Mouse (Mus musculus): ENCODE measurements around the gene Gm7534. TPM values are rescaled to one million over a fixed set of nuclear protein-coding genes. Genes with fewer than 3 reads are reported as not detected.

Gm7534 gene
- total RNA-seq (2021) = not detected

GRCm38 (mm10) chr4:134202904-134203303, at the start of gene Gm7534:
TSS of gene Gm7534 (minus strand) at chr4:134203004.
- intact Hi-C loops (cut with DNase I) = no loop called here
- no peak for DNase-seq

DNA sequence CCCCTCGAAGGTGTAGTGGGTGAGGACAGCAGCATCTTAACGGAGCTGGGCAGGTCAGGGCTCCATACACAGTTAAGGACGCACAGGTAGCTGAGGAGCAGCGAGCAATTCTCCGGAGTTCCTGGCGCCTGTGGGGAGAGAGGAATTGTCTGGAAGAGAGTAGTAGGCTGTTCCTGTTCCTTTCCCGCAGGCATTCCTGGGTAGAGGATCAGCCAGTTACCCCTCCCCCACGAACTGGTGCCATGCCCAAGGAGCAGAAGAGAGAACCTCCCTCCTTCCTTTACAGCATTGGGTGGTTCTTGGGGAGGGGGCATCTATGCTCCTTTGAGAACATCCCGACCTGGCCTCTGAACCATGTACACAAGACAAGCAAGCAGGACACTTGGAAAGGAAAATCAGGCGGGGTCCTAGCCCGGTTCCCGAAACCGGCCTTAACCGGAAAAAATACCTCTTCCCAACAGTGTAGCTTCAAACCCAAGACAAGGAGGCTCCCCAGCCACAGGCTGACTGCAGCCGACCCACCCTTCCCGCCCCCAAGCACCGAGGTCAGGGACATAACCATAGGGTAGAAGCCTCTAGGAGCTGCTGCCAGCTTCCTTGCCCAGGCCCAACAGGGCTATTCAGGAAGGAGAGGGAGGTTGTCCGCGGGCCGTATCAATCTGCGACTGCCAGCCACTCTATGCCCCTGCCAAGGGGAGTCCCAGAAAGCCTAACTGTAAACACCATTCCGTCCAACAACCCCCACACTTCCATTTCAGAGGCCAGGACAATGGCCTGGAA, 49.5 kb upstream of the Gm7534 start:
- intact Hi-C loops (cut with DNase I) = no loop called here
- DNase-seq = peak; percentile 32 to 36

DNA sequence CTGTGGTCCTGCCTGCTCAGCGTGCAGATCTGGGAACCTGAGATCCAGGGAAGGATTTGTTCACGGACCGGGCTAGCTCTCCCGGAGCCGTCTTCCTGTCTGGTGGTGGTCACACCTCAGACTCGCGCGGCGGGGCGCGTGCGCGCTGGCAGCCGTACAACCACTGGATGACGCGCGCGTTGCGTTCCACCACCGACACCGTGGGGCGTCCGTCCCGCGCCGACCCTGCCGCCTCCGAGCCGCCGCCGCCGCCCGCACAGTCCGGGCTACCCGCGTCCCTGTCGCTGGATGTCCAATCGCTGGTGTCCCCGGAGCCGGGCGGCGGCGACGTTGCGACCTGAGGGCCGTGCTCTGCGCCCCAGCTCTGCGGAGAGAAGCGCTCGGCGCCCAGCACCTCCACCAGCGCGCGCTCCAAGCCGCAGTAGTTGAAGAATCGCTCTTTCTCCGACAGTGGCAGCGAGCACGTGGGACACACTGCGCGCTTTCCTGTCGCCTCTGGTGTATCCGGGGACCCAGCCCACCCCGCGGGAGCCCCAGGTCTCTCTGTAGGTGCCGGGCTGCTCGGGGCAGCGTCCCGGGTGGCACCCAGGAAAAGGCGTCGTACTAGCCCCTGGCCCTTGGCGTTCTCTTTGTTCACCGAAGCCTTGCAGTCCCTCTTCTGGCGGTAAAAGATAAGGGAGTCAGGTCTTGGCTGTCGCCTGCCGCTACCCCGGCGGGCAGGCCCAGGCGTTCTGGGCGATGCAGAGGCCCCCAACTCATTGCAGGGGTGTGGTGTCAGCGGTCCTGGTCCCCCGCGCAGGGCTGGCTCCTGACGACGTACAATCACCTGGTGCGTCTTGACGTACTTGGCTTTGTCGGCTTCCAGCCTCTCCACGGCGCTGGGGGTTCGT, 48.7 kb upstream of the Gm7534 start:
- DNase-seq = peak; percentile 42 to 49
- intact Hi-C loops (cut with DNase I) = loop anchor here (2.0 kb wide), 1 partner anchor 17 kb away; no protein-coding TSS in a partner anchor

DNA sequence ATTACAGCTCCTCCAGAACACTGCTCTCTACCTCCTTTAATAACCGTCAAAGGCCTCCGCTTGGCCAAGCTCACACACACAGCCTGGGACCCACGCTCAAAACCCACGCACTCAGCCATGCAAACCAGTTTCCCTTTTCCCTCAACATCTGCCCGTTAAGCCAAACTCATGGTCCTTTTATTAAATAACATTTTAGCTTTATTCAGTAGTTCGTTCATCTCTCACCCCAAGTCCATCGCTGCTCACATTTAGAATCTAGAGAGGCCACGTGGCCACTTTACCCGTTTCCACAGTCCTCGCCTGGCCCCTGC, 48.1 kb upstream of the Gm7534 start:
- no peak for DNase-seq
- intact Hi-C loops (cut with DNase I) = loop anchor here (2.0 kb wide), 1 partner anchor 18 kb away; no protein-coding TSS in a partner anchor

- no peak for DNase-seq
- intact Hi-C loops (cut with DNase I) = loop anchor here (2.0 kb wide), 1 partner anchor 18 kb away; no protein-coding TSS in a partner anchor
Observed at GRCm38 (mm10) chr4:134250116-134250929, 47.5 kb upstream of the Gm7534 start.

- intact Hi-C loops (cut with DNase I) = loop anchor here (2.0 to 10.0 kb wide), 2 partner anchors 19 to 225 kb away; no protein-coding TSS in a partner anchor
- peak; percentile 84 to 86 for DNase-seq
Observed at GRCm38 (mm10) chr4:134249651-134250050, 46.8 kb upstream of the Gm7534 start.

- DNase-seq = no peak
- intact Hi-C loops (cut with DNase I) = loop anchor here (1.0 to 10.0 kb wide), 2 partner anchors 42 to 228 kb away; no protein-coding TSS in a partner anchor
Observed at GRCm38 (mm10) chr4:134246719-134247258, 44.0 kb upstream of the Gm7534 start, which contains the start of gene Gm30191. TSS of gene Gm30191 (plus strand) at chr4:134246935.

GRCm38 (mm10) chr4:134246256-134246655, 43.5 kb upstream of the Gm7534 start:
- intact Hi-C loops (cut with DNase I) = loop anchor here (10.0 kb wide), 1 partner anchor 229 kb away; no protein-coding TSS in a partner anchor
- DNase-seq = no peak

DNA sequence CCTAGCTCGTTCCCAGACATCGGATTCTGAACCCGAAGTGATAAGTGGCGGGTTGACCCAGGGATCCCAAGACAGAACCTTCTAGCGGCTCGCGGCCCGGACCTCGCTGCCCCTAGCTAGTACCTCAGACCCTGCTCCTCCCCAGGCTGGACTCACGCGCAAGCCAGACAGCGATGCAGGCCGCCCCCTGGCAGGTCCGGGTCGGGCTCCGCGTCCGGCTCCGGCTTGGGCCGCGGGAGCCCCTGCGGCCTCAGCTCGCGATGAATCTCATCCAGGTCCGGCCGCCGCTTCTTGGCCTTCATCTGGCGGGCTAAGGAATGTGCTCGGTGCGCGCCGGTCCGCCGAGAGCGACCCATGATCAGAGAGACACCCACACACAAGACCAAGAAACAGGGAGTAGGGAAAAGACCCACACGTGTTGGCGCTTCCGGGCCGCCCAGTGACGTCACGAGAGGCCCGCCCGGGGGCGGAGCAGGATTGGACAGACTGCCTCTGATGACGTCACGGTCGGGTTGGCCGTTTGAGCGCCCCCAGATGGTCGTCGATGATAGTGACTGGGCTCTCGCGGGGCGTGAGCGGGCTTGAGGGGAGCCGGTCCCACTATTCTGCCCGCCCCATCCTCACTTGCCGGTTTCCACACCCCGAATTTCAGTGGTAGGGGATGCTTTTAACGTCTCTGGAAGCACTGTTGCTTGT, 42.5 kb upstream of the Gm7534 start, which contains the start of gene Zfp593:
TSS of gene Zfp593 (minus strand) at position 445 of the 696 bp plus-strand sequence.
- intact Hi-C loops (cut with DNase I) = loop anchor here (1.0 to 10.0 kb wide), 2 partner anchors 58 to 230 kb away; partner anchors contain the start of gene Cep85
- peak; percentile 97 for DNase-seq

DNA sequence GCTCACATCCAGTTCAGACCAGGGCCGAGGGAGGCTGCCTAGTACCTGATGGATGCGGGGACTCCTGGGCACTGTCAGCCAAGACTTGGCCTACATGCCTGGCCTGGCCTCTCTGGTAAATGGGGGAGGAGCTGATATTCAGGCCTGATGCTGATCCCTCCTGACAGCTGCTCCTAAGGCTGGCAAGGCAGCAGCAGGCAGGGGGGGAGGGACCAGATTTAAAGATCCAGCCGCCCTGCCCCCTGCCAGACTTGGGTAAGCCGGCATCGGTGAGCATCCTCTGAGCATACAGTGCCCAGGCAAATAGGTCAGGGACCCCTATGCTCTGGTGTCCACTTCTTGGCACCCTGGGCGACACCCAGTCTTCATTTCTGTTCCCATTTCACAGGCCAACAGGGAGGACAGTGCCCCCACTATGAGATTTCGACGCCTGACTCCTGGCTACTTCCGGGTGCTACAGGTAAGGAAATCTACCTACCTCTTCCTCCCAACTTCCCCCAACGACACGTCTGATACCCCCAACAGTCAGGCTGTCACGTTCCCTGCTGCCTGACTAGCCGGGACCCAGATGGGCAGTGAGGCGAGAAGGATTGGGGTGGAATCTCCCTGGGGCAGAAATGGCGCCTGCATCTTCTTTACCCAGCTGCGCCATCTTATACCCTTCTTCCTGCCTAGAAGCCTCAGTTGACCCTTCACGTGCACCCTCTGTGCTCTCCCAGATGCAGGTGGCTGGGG, 40.9 kb upstream of the Gm7534 start, which contains the start of gene E130218I03Rik:
TSS of gene E130218I03Rik (plus strand) at position 147 of the 735 bp plus-strand sequence.
- no peak for DNase-seq
- intact Hi-C loops (cut with DNase I) = loop anchor here (10.0 kb wide), 1 partner anchor 231 kb away; no protein-coding TSS in a partner anchor

- intact Hi-C loops (cut with DNase I) = no loop called here
- DNase-seq = no peak
Observed at GRCm38 (mm10) chr4:134238686-134239085, 35.9 kb upstream of the Gm7534 start.

DNA sequence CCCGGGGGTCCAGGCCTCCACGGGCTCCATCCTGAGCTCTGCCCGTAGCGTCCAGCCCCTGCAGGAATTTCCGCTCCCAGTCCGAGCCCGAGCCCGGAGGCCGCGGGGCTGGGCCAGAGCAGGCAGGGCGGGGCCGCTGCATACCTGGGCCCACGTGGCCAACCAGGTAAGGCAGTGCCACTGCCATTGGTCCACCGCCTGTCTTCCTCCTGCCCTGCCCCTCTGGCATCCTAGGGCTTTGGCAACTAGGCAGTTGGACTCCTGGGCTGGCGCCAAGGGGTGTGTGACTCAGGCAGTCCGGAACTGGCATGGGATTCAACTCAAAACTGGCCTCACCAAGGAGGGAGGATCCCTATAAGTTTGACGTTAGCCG, 35.5 kb upstream of the Gm7534 start, which contains the start of gene Cnksr1:
TSS of gene Cnksr1 (minus strand) at position 121 of the 373 bp plus-strand sequence.
- DNase-seq = peak; percentile 68 to 72
- intact Hi-C loops (cut with DNase I) = no loop called here

- DNase-seq = no peak
- intact Hi-C loops (cut with DNase I) = no loop called here
Observed at GRCm38 (mm10) chr4:134237582-134238278, 34.9 kb upstream of the Gm7534 start.

DNA sequence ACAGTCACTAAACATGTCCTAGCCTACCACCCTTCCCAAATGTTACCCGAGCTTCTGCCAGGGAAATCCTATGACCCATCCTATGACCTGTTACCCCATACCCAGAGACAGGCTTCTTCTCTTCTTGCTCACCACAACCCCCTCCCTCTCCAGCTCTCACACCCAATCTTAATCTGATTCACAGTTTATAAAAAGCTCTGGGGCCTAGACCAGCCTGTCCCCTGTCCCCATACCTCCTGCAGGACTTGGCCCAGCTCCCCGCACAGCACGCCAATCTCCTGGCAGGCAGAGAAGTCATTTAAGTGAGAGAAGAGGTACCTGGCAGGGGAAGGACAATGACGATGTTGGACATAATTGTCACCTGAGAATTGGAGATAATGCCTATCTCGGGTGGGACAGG, 32.1 kb upstream of the Gm7534 start:
- DNase-seq = peak in 1 of 2 experiments; percentile 49
- intact Hi-C loops (cut with DNase I) = no loop called here

GRCm38 (mm10) chr4:134230431-134230830, 27.6 kb upstream of the Gm7534 start:
- intact Hi-C loops (cut with DNase I) = no loop called here

GRCm38 (mm10) chr4:134227194-134227593, 24.4 kb upstream of the Gm7534 start, which contains the start of gene Catsper4:
TSS of gene Catsper4 (minus strand) at chr4:134227383.
- intact Hi-C loops (cut with DNase I) = no loop called here
- DNase-seq = no peak

More at GRCm38 (mm10) chr4:134230431-134230830, 27.6 kb upstream of the Gm7534 start:
- no peak for DNase-seq

- intact Hi-C loops (cut with DNase I) = no loop called here
- no peak for DNase-seq
Observed at GRCm38 (mm10) chr4:134222793-134223600, 20.2 kb upstream of the Gm7534 start.

Data from heart, postnatal 36 days (tissue).